Mouse (Mus musculus): ENCODE measurements around the gene Ccnd1.

- TF ChIP-seq CTCF (IDR thresholded peaks at IDR 0.05; ENCODE audit: extremely low read depth, insufficient read depth, low read length), result no peak
- TF ChIP-seq POLR2A (IDR thresholded peaks at IDR 0.05; ENCODE audit: extremely low read depth, insufficient read depth, low read length), result no peak
These were observed 28.6 kb downstream of the Ccnd1 start for GRCm38 (mm10) chr7:144911121-144911520.

All from cortical plate, adult 2 months (tissue).